Mouse (Mus musculus): Measurements from ENCODE around the gene Stambpl1. TPM values are rescaled to one million over a fixed set of nuclear protein-coding genes. Genes with fewer than 3 reads are reported as not detected.
A peak's percentile ranks its signal among the peaks of the same experiment; 100 is the strongest.

The Stambpl1 gene
- polyA plus RNA-seq, 1 experiment from 2014 or later, result 6.7 TPM

DNA sequence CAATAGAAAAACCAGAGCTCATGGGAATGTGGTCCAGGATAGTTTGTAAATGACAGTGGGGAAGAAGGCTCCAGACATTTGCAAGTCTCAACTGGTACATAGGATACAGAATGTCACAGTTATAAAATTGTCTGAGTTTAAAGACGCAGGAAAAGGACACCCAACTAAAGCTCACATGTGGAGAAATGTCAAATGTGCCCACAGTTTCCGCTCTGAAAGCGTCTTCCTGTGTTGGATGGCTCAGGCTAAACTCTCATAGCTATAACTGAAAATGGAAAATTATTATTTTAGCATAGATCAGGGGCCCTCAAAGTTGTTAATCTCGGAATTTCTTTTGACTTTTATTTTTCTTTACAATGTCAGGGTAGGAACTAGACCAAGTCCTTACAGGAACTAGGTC lies 5.2 kb upstream of the Stambpl1 start:
- Histone ChIP-seq H3K36me3 (replicated peaks; ENCODE audit: control insufficient read depth, insufficient read depth, low read depth, low read length) (no peaks in the 10 kb centered on the region), H3K27ac (replicated peaks; ENCODE audit: low read depth, low read length) (no peak overlapping the region), H3K9ac (replicated peaks; ENCODE audit: low read length) (no peak overlapping the region), H3K9me3 (replicated peaks; ENCODE audit: control insufficient read depth, low read length) (no peaks in the 10 kb centered on the region), H3K4me2 (ENCODE audit: low read depth, low read length) (no peak overlapping the region), H3K4me3 (ENCODE audit: low read depth, low read length) (no peak overlapping the region), H3K27me3 (ENCODE audit: control insufficient read depth, insufficient read depth, low read length) (no peaks in the 10 kb centered on the region), H3K4me1 (ENCODE audit: control insufficient read depth, insufficient read depth, low read length) (no peaks in the 10 kb centered on the region)
- no peak for DNase-seq (ENCODE audit: low spot score)
- ATAC-seq (replicated peaks; ENCODE audit: insufficient number of reproducible peaks, low FRiP score, low TSS enrichment, low read depth), result no peak
- 89% methylated on average over 4 of the region's 4 CpGs for WGBS

DNA sequence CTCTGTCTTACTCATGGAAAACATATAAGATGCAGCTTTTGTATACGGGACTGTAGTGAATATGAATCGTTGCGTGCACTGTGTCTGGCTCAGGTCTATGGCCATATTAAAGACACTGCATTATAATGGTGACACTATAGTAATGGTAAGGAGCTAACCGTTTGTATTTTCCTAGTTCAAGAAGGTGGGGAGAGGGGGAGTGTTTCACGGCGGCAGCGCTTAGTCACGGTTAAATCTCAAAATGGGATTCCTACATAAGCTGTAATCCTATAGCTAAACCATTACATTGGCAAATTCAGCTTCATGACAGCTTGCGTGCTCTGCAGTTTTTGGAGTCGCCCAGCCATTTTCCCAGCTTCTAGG lies 403 bp upstream of the Stambpl1 start:
- Histone ChIP-seq H3K9ac (replicated peaks; ENCODE audit: low read length) (no peak overlapping the region), H3K27ac (replicated peaks; ENCODE audit: low read depth, low read length) (no peak overlapping the region), H3K27me3 (ENCODE audit: control insufficient read depth, insufficient read depth, low read length) (no peaks in the 10 kb centered on the region), H3K4me1 (ENCODE audit: control insufficient read depth, insufficient read depth, low read length) (no peaks in the 10 kb centered on the region), H3K9me3 (replicated peaks; ENCODE audit: control insufficient read depth, low read length) (no peaks in the 10 kb centered on the region), H3K4me3 (ENCODE audit: low read depth, low read length) (peak overlapping the region; percentile 57), H3K4me2 (ENCODE audit: low read depth, low read length) (peak overlapping the region; percentile 98), H3K36me3 (replicated peaks; ENCODE audit: control insufficient read depth, insufficient read depth, low read depth, low read length) (no peaks in the 10 kb centered on the region)
- 0 out of 2 replicates have a peak, but pooled peaks have one; percentile 45 for ATAC-seq (replicated peaks; ENCODE audit: insufficient number of reproducible peaks, low FRiP score, low TSS enrichment, low read depth)
- peak; percentile 50 for DNase-seq (ENCODE audit: low spot score)
- 18% methylated on average over 10 of the region's 10 CpGs for WGBS

DNA sequence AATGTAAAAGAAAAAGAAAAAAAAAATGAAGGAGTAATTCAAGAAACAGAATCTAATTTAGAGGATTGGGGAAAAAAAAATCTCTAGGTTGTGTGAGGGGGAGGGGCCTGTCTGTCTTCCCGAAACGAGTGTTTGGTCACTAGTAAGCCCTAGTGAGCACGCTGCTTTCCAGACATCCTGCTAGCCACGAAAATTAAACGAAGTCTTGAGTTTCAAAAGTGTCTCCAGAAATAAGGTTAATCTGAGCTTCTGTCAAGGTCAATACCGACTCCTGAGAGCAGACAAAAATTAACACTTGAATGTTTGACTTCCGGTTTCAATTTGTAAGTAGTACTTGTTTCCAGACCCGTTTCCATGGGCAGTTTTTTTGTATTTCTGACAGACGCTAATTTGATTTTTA lies 1.1 kb downstream of the Stambpl1 start:
- Histone ChIP-seq H3K27ac (replicated peaks; ENCODE audit: low read depth, low read length) (no peak overlapping the region), H3K9me3 (replicated peaks; ENCODE audit: control insufficient read depth, low read length) (no peaks in the 10 kb centered on the region), H3K4me3 (ENCODE audit: low read depth, low read length) (peak overlapping the region; percentile 57), H3K27me3 (ENCODE audit: control insufficient read depth, insufficient read depth, low read length) (no peaks in the 10 kb centered on the region), H3K4me1 (ENCODE audit: control insufficient read depth, insufficient read depth, low read length) (no peaks in the 10 kb centered on the region), H3K9ac (replicated peaks; ENCODE audit: low read length) (no peak overlapping the region), H3K4me2 (ENCODE audit: low read depth, low read length) (peak overlapping the region; percentile 98; the same call in 1 of the 2 replicates), H3K36me3 (replicated peaks; ENCODE audit: control insufficient read depth, insufficient read depth, low read depth, low read length) (no peaks in the 10 kb centered on the region)
- ATAC-seq (replicated peaks; ENCODE audit: insufficient number of reproducible peaks, low FRiP score, low TSS enrichment, low read depth) (no peak), DNase-seq (ENCODE audit: low spot score) (peak; percentile 70)
- 4% methylated on average over 9 of the region's 9 CpGs for WGBS

DNA sequence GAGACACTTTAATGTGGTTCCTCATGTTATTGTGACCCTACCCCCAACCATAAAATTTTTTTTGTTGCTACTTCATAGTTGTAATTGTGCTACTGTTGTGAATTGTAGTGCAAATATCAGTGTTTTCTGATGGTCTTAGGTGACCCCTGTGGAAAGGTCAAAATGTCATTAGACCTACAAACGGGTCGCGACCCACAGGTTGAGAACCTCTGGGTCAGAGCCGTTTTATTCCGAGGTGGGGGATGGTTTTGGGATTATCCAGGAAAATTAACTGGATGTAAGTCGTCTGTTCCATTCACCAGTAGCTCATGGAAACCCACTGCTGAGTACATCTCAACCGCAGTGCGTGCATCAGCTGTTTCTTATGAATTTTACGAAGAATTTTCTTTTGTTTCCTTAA lies 1.7 kb downstream of the Stambpl1 start:
- no peak for DNase-seq (ENCODE audit: low spot score)
- no peak overlapping the region for H3K27ac ChIP-seq (replicated peaks; ENCODE audit: low read depth, low read length)
- H3K27me3 ChIP-seq (ENCODE audit: control insufficient read depth, insufficient read depth, low read length), result no peaks in the 10 kb centered on the region
- 33% methylated on average over 9 of the region's 9 CpGs for WGBS
- H3K9ac ChIP-seq (replicated peaks; ENCODE audit: low read length), result no peak overlapping the region
- no peaks in the 10 kb centered on the region for H3K4me1 ChIP-seq (ENCODE audit: control insufficient read depth, insufficient read depth, low read length)
- no peaks in the 10 kb centered on the region for H3K36me3 ChIP-seq (replicated peaks; ENCODE audit: control insufficient read depth, insufficient read depth, low read depth, low read length)
- peak overlapping the region; percentile 5; the same call in 1 of the 2 replicates for H3K4me2 ChIP-seq (ENCODE audit: low read depth, low read length)
- H3K9me3 ChIP-seq (replicated peaks; ENCODE audit: control insufficient read depth, low read length), result no peaks in the 10 kb centered on the region
- no peak for ATAC-seq (replicated peaks; ENCODE audit: insufficient number of reproducible peaks, low FRiP score, low TSS enrichment, low read depth)
- no peak overlapping the region for H3K4me3 ChIP-seq (ENCODE audit: low read depth, low read length)

DNA sequence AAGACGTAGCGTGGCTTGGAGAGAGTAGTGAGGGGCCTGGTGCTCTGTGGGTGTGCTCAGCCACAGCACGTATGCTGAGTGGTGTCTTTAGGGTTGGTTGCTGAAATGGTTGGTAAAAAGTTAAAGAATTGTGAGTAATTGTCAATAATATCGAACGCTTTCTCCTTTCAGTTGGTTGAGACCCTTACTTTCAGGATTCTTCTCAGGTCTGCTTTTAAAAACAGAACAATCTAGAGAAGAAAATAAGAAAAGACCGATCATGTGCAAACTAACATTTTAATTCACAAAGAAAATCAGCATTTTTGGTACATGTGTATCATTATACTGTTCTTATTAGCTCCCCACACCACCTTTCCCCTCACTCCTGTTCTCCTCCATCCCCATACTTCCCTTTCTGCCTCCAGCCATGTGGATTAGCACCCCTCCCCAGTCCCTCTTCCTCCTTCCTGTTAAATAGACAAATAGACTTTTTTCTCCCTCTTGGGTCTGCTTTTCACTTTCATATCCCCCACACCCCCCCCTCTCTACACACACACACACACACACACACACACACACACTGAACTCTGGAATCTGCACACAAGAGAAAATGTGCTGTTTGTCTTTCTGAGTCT lies 2.2 kb downstream of the Stambpl1 start:
- H3K9ac ChIP-seq (replicated peaks; ENCODE audit: low read length), result no peak overlapping the region
- DNase-seq (ENCODE audit: low spot score), result no peak
- H3K4me3 ChIP-seq (ENCODE audit: low read depth, low read length), result no peak overlapping the region
- H3K27me3 ChIP-seq (ENCODE audit: control insufficient read depth, insufficient read depth, low read length), result no peaks in the 10 kb centered on the region
- no peaks in the 10 kb centered on the region for H3K4me1 ChIP-seq (ENCODE audit: control insufficient read depth, insufficient read depth, low read length)
- no peaks in the 10 kb centered on the region for H3K36me3 ChIP-seq (replicated peaks; ENCODE audit: control insufficient read depth, insufficient read depth, low read depth, low read length)
- ATAC-seq (replicated peaks; ENCODE audit: insufficient number of reproducible peaks, low FRiP score, low TSS enrichment, low read depth), result no peak
- no peak overlapping the region for H3K4me2 ChIP-seq (ENCODE audit: low read depth, low read length)
- no peak overlapping the region for H3K27ac ChIP-seq (replicated peaks; ENCODE audit: low read depth, low read length)
- no peaks in the 10 kb centered on the region for H3K9me3 ChIP-seq (replicated peaks; ENCODE audit: control insufficient read depth, low read length)
- WGBS, result 72% methylated on average over 6 of the region's 6 CpGs

DNA sequence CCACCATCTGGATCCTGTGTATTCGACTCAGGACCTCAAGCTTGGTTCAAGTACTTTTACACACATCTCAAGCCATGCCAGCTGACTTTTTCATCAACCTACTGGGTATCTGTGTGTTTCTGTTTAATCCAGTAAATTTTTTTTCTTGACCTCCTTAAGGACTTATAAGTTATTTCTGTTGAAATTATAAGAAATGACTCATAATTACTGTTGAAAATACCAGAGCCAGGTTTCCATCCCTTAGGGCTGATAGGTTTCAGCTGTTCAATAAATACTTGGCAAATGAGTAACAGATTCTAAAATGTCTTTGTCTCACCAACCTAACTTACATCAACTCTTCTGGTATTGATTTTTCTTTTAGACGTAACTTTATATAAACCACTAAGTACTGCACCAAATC lies 3.0 kb downstream of the Stambpl1 start:
- 0 out of 2 replicates have a peak, but pooled peaks have one; percentile 17 for ATAC-seq (replicated peaks; ENCODE audit: insufficient number of reproducible peaks, low FRiP score, low TSS enrichment, low read depth)

DNA sequence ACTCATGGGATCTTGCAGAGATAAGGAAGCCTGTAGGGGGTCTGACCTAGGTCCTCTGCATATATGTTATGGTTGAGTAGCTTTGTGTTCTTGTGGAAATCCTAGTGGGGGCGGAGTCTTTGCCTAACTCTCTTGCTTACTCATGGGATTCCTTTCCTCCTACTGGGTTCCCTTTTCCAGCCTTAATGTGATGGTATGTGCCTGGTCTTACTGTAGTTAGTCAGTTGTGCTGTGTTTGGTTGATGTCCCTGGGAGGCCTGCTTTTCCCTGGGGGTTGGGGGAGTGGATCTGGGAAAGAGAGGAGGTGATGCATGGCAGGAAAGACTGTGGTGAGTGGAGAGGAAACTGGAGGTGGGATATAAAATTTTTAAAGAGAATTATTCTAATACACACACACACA lies 6.0 kb downstream of the Stambpl1 start:
- DNase-seq (ENCODE audit: low spot score) (no peak), ATAC-seq (replicated peaks; ENCODE audit: insufficient number of reproducible peaks, low FRiP score, low TSS enrichment, low read depth) (no peak)
- Histone ChIP-seq H3K4me3 (ENCODE audit: low read depth, low read length) (no peak overlapping the region), H3K9ac (replicated peaks; ENCODE audit: low read length) (no peak overlapping the region), H3K27ac (replicated peaks; ENCODE audit: low read depth, low read length) (no peak overlapping the region), H3K4me2 (ENCODE audit: low read depth, low read length) (no peak overlapping the region), H3K4me1 (ENCODE audit: control insufficient read depth, insufficient read depth, low read length) (no peaks in the 10 kb centered on the region), H3K36me3 (replicated peaks; ENCODE audit: control insufficient read depth, insufficient read depth, low read depth, low read length) (no peaks in the 10 kb centered on the region), H3K9me3 (replicated peaks; ENCODE audit: control insufficient read depth, low read length) (no peaks in the 10 kb centered on the region), H3K27me3 (ENCODE audit: control insufficient read depth, insufficient read depth, low read length) (no peaks in the 10 kb centered on the region)
- WGBS, result 95% methylated on average over 1 of the region's 1 CpGs

More for the DNA sequence above, 3.0 kb downstream of the Stambpl1 start:
- peak; percentile 74 for DNase-seq (ENCODE audit: low spot score)
- Histone ChIP-seq H3K9me3 (replicated peaks; ENCODE audit: control insufficient read depth, low read length) (no peaks in the 10 kb centered on the region), H3K4me2 (ENCODE audit: low read depth, low read length) (no peak overlapping the region), H3K27me3 (ENCODE audit: control insufficient read depth, insufficient read depth, low read length) (no peaks in the 10 kb centered on the region), H3K27ac (replicated peaks; ENCODE audit: low read depth, low read length) (no peak overlapping the region), H3K36me3 (replicated peaks; ENCODE audit: control insufficient read depth, insufficient read depth, low read depth, low read length) (no peaks in the 10 kb centered on the region), H3K9ac (replicated peaks; ENCODE audit: low read length) (no peak overlapping the region), H3K4me3 (ENCODE audit: low read depth, low read length) (no peak overlapping the region), H3K4me1 (ENCODE audit: control insufficient read depth, insufficient read depth, low read length) (no peaks in the 10 kb centered on the region)
- WGBS, result 23% methylated on average over 2 of the region's 2 CpGs

DNA sequence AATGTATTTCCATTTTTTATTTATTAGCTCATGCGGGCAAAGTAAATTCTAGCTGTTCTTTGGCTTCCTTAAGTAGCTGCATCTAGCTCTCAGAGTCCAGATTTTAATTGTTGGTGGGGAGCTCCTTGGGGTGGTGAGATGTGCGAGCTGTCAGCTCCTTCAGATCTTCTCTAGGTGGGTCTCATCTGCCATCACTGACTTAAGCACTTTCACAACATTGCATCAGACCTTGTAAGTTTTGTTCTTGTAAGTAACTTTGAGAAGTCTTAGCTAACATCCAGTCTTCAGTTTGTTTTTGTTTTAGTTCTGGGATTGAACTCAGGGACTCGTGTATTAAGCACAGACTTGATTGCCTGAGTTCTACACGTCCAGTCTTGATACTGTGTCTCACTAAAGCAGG lies 6.9 kb downstream of the Stambpl1 start:
- Histone ChIP-seq H3K4me3 (ENCODE audit: low read depth, low read length) (no peak overlapping the region), H3K27me3 (ENCODE audit: control insufficient read depth, insufficient read depth, low read length) (no peaks in the 10 kb centered on the region), H3K4me2 (ENCODE audit: low read depth, low read length) (no peak overlapping the region), H3K9me3 (replicated peaks; ENCODE audit: control insufficient read depth, low read length) (no peaks in the 10 kb centered on the region), H3K27ac (replicated peaks; ENCODE audit: low read depth, low read length) (no peak overlapping the region), H3K36me3 (replicated peaks; ENCODE audit: control insufficient read depth, insufficient read depth, low read depth, low read length) (no peaks in the 10 kb centered on the region), H3K4me1 (ENCODE audit: control insufficient read depth, insufficient read depth, low read length) (no peaks in the 10 kb centered on the region), H3K9ac (replicated peaks; ENCODE audit: low read length) (no peak overlapping the region)
- WGBS, result 78% methylated on average over 4 of the region's 4 CpGs
- ATAC-seq (replicated peaks; ENCODE audit: insufficient number of reproducible peaks, low FRiP score, low TSS enrichment, low read depth) (no peak), DNase-seq (ENCODE audit: low spot score) (no peak)

Measured in embryonic facial prominence, embryonic 11.5 days (tissue).